Mouse (Mus musculus) lung, embryonic 16.5 days (tissue): Measurements from ENCODE around the gene Serpinc1. TPM values are rescaled to one million over a fixed set of nuclear protein-coding genes. Genes with fewer than 3 reads are reported as not detected.
A peak's percentile ranks its signal among the peaks of the same experiment; 100 is the strongest.

Experiments used
- ATAC-seq: fragments of 200-750 bp; cut with Nextera tagmentation; 2 replicates; pipeline ENCODE4 v1.8.0; 2017; ENCODE audit warnings: low read depth, mild to moderate bottlenecking, moderate library complexity
- H3K27ac ChIP-seq: fragments of 300-500 bp; sonication (generic); 2 replicates; pipeline ENCODE4 v1.5.1; 2014; ENCODE audit warnings: mild to moderate bottlenecking, control low read depth, low read length
- H3K27me3 ChIP-seq: fragments of 300-500 bp; sonication (generic); 2 replicates; pipeline ENCODE4 v1.6.1; 2014; ENCODE audit warnings: low read depth, low read length, mixed read lengths; ENCODE audit not compliant: control insufficient read depth, insufficient read depth
- H3K36me3 ChIP-seq: fragments of 300-500 bp; sonication (generic); 2 replicates; pipeline ENCODE4 v1.6.1; 2014; ENCODE audit warnings: low read length; ENCODE audit not compliant: control insufficient read depth, insufficient read depth
- H3K4me1 ChIP-seq: fragments of 300-500 bp; sonication (generic); replicated peaks from 2 replicates; pipeline ENCODE4 v1.6.1; 2014; ENCODE audit warnings: low read length, mixed read lengths; ENCODE audit not compliant: control insufficient read depth, insufficient read depth
- H3K4me2 ChIP-seq: fragments of 300-500 bp; sonication (generic); 2 replicates; pipeline ENCODE4 v1.6.1; 2014; ENCODE audit warnings: low read depth, low read length, control low read depth
- H3K4me3 ChIP-seq: fragments of 300-500 bp; sonication (generic); 2 replicates; pipeline ENCODE4 v1.5.1; 2014; ENCODE audit warnings: mild to moderate bottlenecking, low read length, control low read depth
- H3K9ac ChIP-seq: fragments of 300-500 bp; sonication (generic); 2 replicates; pipeline ENCODE4 v1.6.1; 2014; ENCODE audit warnings: low read length, control low read depth
- H3K9me3 ChIP-seq: fragments of 300-500 bp; sonication (generic); 2 replicates; pipeline ENCODE4 v1.6.1; 2016; ENCODE audit warnings: low read length; ENCODE audit not compliant: control insufficient read depth
- WGBS: fragments of 180-500 bp; shearing (Covaris S2); extraction: QIAGEN DNeasy Blood & Tissue Kit; methylation state at CpG from one replicate; pipeline ENCODE4 v1.1.7; 2014; 5-methylcytosine and 5-hydroxymethylcytosine counted together
- polyA plus RNA-seq: library from polyadenylated mRNA; unstranded; fragments of >200 nt; fragmentation: Nextera tagmentation; extraction: Ambion mirVana; gene quantifications from 2 replicates; pipeline ENCODE4 v1.2.1, GENCODE M21; 2015

Gene Serpinc1
- polyA plus RNA-seq, 1 experiment from 2014 or later, result 2.8 TPM

- Histone ChIP-seq H3K4me2 (no peak overlapping the region), H3K27ac (no peak overlapping the region), H3K36me3 (peaks cover 23% of the 10 kb centered on the region), H3K9me3 (no peaks in the 10 kb centered on the region), H3K4me1 (peaks cover 7% of the 10 kb centered on the region; the same call in 1 of the 2 replicates), H3K9ac (no peak overlapping the region), H3K27me3 (no peaks in the 10 kb centered on the region), H3K4me3 (no peak overlapping the region)
- ATAC-seq, result no peak
- 90% methylated on average over 9 of the region's 9 CpGs for WGBS
Observed at GRCm38 (mm10) chr1:161031881-161032280, 53.5 kb downstream of the Serpinc1 start.

- Histone ChIP-seq H3K36me3 (peaks cover 25% of the 10 kb centered on the region), H3K4me1 (peaks cover 9% of the 10 kb centered on the region; the same call in 1 of the 2 replicates), H3K27me3 (no peaks in the 10 kb centered on the region), H3K9ac (no peak overlapping the region), H3K4me3 (no peak overlapping the region), H3K4me2 (no peak overlapping the region), H3K27ac (no peak overlapping the region), H3K9me3 (no peaks in the 10 kb centered on the region)
- 86% methylated on average over 7 of the region's 7 CpGs for WGBS
- no peak for ATAC-seq
Observed at GRCm38 (mm10) chr1:161032345-161032744, 54.0 kb downstream of the Serpinc1 start.

- peak overlapping the region; percentile 94 for H3K27ac ChIP-seq
- ATAC-seq, result no peak
- H3K4me1 ChIP-seq, result peaks cover 15% of the 10 kb centered on the region
- H3K9ac ChIP-seq, result peak overlapping the region; percentile 91
- under 1% methylated on average over 21 of the region's 21 CpGs for WGBS
- peaks cover 34% of the 10 kb centered on the region for H3K36me3 ChIP-seq
- no peaks in the 10 kb centered on the region for H3K9me3 ChIP-seq
- H3K27me3 ChIP-seq, result no peaks in the 10 kb centered on the region
- H3K4me3 ChIP-seq, result peak overlapping the region; percentile 90
- H3K4me2 ChIP-seq, result peak overlapping the region; percentile 78
Observed at GRCm38 (mm10) chr1:161033856-161034434, 55.6 kb downstream of the Serpinc1 start.

GRCm38 (mm10) chr1:161034435-161035280, 56.3 kb downstream of the Serpinc1 start, which contains the start of gene Zbtb37:
TSS of gene Zbtb37 (minus strand) at chr1:161034849.
- Histone ChIP-seq H3K36me3 (peaks cover 37% of the 10 kb centered on the region), H3K27me3 (no peaks in the 10 kb centered on the region), H3K4me1 (peaks cover 15% of the 10 kb centered on the region), H3K9me3 (no peaks in the 10 kb centered on the region), H3K9ac (peak within 1 kb of the TSS; percentile 96), H3K27ac (peak within 1 kb of the TSS; percentile 94), H3K4me2 (peak within 1 kb of the TSS; percentile 87), H3K4me3 (peak within 1 kb of the TSS; percentile 90)
- WGBS, result under 1% methylated on average over 65 of the region's 76 CpGs
- peak; percentile 94 for ATAC-seq

- H3K9ac ChIP-seq, result peak overlapping the region; percentile 96
- H3K27ac ChIP-seq, result peak overlapping the region; percentile 89
- no peaks in the 10 kb centered on the region for H3K27me3 ChIP-seq
- peaks cover 15% of the 10 kb centered on the region for H3K4me1 ChIP-seq
- peak; percentile 7; the same call in 1 of the 2 replicates for ATAC-seq
- H3K9me3 ChIP-seq, result no peaks in the 10 kb centered on the region
- H3K4me2 ChIP-seq, result peak overlapping the region; percentile 87
- H3K4me3 ChIP-seq, result peak overlapping the region; percentile 90
- under 1% methylated on average over 14 of the region's 14 CpGs for WGBS
- peaks cover 37% of the 10 kb centered on the region for H3K36me3 ChIP-seq
Observed at GRCm38 (mm10) chr1:161035281-161035785, 56.9 kb downstream of the Serpinc1 start.

GRCm38 (mm10) chr1:161035786-161036404, 57.5 kb downstream of the Serpinc1 start:
- peak overlapping the region; percentile 87 for H3K4me2 ChIP-seq
- ATAC-seq, result no peak

GRCm38 (mm10) chr1:161036411-161036841, 58.0 kb downstream of the Serpinc1 start:
- H3K27me3 ChIP-seq, result no peaks in the 10 kb centered on the region
- H3K27ac ChIP-seq, result peak overlapping the region; percentile 89
- peak overlapping the region; percentile 87 for H3K4me2 ChIP-seq
- H3K4me1 ChIP-seq, result peaks cover 15% of the 10 kb centered on the region
- WGBS, result under 1% methylated on average over 5 of the region's 5 CpGs
- H3K9ac ChIP-seq, result peak overlapping the region; percentile 96
- no peak for ATAC-seq
- no peaks in the 10 kb centered on the region for H3K9me3 ChIP-seq
- peak overlapping the region; percentile 90 for H3K4me3 ChIP-seq
- H3K36me3 ChIP-seq, result peaks cover 31% of the 10 kb centered on the region

More at GRCm38 (mm10) chr1:161035786-161036404, 57.5 kb downstream of the Serpinc1 start:
- Histone ChIP-seq H3K4me3 (peak overlapping the region; percentile 90), H3K4me1 (peaks cover 15% of the 10 kb centered on the region), H3K9me3 (no peaks in the 10 kb centered on the region), H3K27me3 (no peaks in the 10 kb centered on the region), H3K27ac (peak overlapping the region; percentile 89), H3K9ac (peak overlapping the region; percentile 96), H3K36me3 (peaks cover 35% of the 10 kb centered on the region)
- under 1% methylated on average over 6 of the region's 6 CpGs for WGBS

GRCm38 (mm10) chr1:161037026-161037425, 58.6 kb downstream of the Serpinc1 start:
- WGBS, result 2% methylated on average over 1 of the region's 1 CpGs
- Histone ChIP-seq H3K4me3 (peak overlapping the region; percentile 90), H3K27ac (peak overlapping the region; percentile 89; the same call in 1 of the 2 replicates)

More at GRCm38 (mm10) chr1:161037026-161037425, 58.6 kb downstream of the Serpinc1 start:
- Histone ChIP-seq H3K9ac (peak overlapping the region; percentile 96), H3K9me3 (no peaks in the 10 kb centered on the region), H3K36me3 (peaks cover 31% of the 10 kb centered on the region), H3K27me3 (no peaks in the 10 kb centered on the region), H3K4me2 (peak overlapping the region; percentile 87), H3K4me1 (peaks cover 15% of the 10 kb centered on the region)
- ATAC-seq, result no peak
